Mouse (Mus musculus) MEL (cell line): ENCODE measurements around the gene Eif2b4. TPM values are rescaled to one million over a fixed set of nuclear protein-coding genes. Genes with fewer than 3 reads are reported as not detected.
A peak's percentile ranks its signal among the peaks of the same experiment; 100 is the strongest.

Experiments
- DNase-seq: peaks from one replicate; pipeline ENCODE4 v3.0.0; 2011; ENCODE audit warnings: low read depth, low spot score
- H3K27ac ChIP-seq: 2 replicates; pipeline ENCODE4 v1.5.1; 2012; ENCODE audit warnings: low read depth, mild to moderate bottlenecking, control low read depth, low read length, moderate library complexity; ENCODE audit not compliant: control insufficient read depth
- H3K27me3 ChIP-seq, 2 experiments: fragments of 150-350 bp in 1 of 2; sonication (generic) in 1 of 2; 2 replicates each; pipeline ENCODE4 v1.6.1; 2012; ENCODE audit warnings: low read length in 2 of 2, mild to moderate bottlenecking in 2 of 2, improper control_type of control experiment in 1 of 2, moderate library complexity in 1 of 2; ENCODE audit not compliant: insufficient read depth in 2 of 2, control insufficient read depth in 1 of 2
- H3K36me3 ChIP-seq, 2 experiments: 2 replicates each; pipeline ENCODE4 v1.6.1; 2012 to 2014; ENCODE audit warnings: low read length in 2 of 2, improper control_type of control experiment in 1 of 2, inconsistent platforms in 1 of 2, mild to moderate bottlenecking in 1 of 2; ENCODE audit not compliant: insufficient read depth in 2 of 2, control insufficient read depth in 1 of 2
- H3K4me1 ChIP-seq, 2 experiments: fragments of 150-350 bp in 1 of 2; sonication (generic) in 1 of 2; 2 replicates each; pipeline ENCODE4 v1.6.1; 2012; ENCODE audit warnings: low read length in 2 of 2, improper control_type of control experiment in 1 of 2, mild to moderate bottlenecking in 1 of 2; ENCODE audit not compliant: insufficient read depth in 2 of 2, control insufficient read depth in 1 of 2
- H3K4me3 ChIP-seq, 2 experiments: fragments of 150-350 bp in 1 of 2; sonication (generic) in 1 of 2; 2 replicates each; pipeline ENCODE4 v1.5.1; 2012; ENCODE audit warnings: low read depth in 2 of 2, low read length in 2 of 2, mild to moderate bottlenecking in 2 of 2, moderate library complexity in 2 of 2, control low read depth in 1 of 2, improper control_type of control experiment in 1 of 2; ENCODE audit not compliant: control insufficient read depth in 1 of 2, insufficient read depth in 1 of 2
- H3K79me2 ChIP-seq: 2 replicates; pipeline ENCODE4 v1.6.1; 2012; ENCODE audit warnings: mild to moderate bottlenecking, low read length, moderate library complexity; ENCODE audit not compliant: control insufficient read depth, poor library complexity, insufficient read depth
- H3K9ac ChIP-seq: 2 replicates; pipeline ENCODE4 v1.6.1; 2012; ENCODE audit warnings: low read depth, mild to moderate bottlenecking, control low read depth, low read length, moderate library complexity; ENCODE audit not compliant: control insufficient read depth, poor library complexity, severe bottlenecking
- H3K9me3 ChIP-seq: fragments of 150-350 bp; sonication (generic); replicated peaks from 2 replicates; pipeline ENCODE4 v1.6.1; 2012; ENCODE audit warnings: mild to moderate bottlenecking, low read length, improper control_type of control experiment, moderate library complexity; ENCODE audit not compliant: insufficient read depth
- BHLHE40 ChIP-seq: IDR thresholded peaks from 2 replicates; pipeline ENCODE4 v1.6.1; 2012; ENCODE audit warnings: low read depth, mild to moderate bottlenecking, inconsistent platforms, low read length, improper control_type of control experiment, borderline replicate concordance
- CHD1 ChIP-seq: IDR thresholded peaks from 2 replicates; pipeline ENCODE4 v1.6.1; 2012; ENCODE audit warnings: low read depth, mild to moderate bottlenecking, inconsistent platforms, low read length, improper control_type of control experiment
- CHD2 ChIP-seq: IDR thresholded peaks from 2 replicates; pipeline ENCODE4 v1.6.1; 2011; ENCODE audit warnings: low read length, improper control_type of control experiment
- CTCF ChIP-seq, 3 experiments: IDR thresholded peaks in 2 of 3; conservative IDR thresholded peaks in 1 of 3; 2 replicates each; pipeline ENCODE4 v1.5.1; 2011 to 2012; ENCODE audit warnings: low read length in 3 of 3, low read depth in 2 of 3, mild to moderate bottlenecking in 2 of 3, improper control_type of control experiment in 1 of 3, inconsistent platforms in 1 of 3, mixed read lengths in 1 of 3, moderate library complexity in 1 of 3; ENCODE audit not compliant: control insufficient read depth in 1 of 3, insufficient read depth in 1 of 3, poor library complexity in 1 of 3, severe bottlenecking in 1 of 3
- E2F4 ChIP-seq: IDR thresholded peaks from 2 replicates; pipeline ENCODE4 v1.6.1; 2011; ENCODE audit warnings: low read depth, low read length, improper control_type of control experiment, borderline replicate concordance
- ELF1 ChIP-seq: IDR thresholded peaks from 2 replicates; pipeline ENCODE4 v1.6.1; 2014; ENCODE audit warnings: low read depth, mild to moderate bottlenecking, inconsistent platforms, low read length, improper control_type of control experiment, moderate library complexity
- EP300 ChIP-seq, 2 experiments: IDR thresholded peaks; 2 replicates each; pipeline ENCODE4 v1.6.1; 2011; ENCODE audit warnings: improper control_type of control experiment in 2 of 2, low read length in 2 of 2, low read depth in 1 of 2, mild to moderate bottlenecking in 1 of 2
- ETS1 ChIP-seq: IDR thresholded peaks from 2 replicates; pipeline ENCODE4 v1.6.1; 2012; ENCODE audit warnings: low read depth, mild to moderate bottlenecking, inconsistent platforms, low read length, improper control_type of control experiment, moderate library complexity
- GABPA ChIP-seq: IDR thresholded peaks from 2 replicates; pipeline ENCODE4 v1.6.1; 2012; ENCODE audit warnings: low read depth, mild to moderate bottlenecking, inconsistent platforms, low read length, improper control_type of control experiment, moderate library complexity
- GATA1 ChIP-seq: IDR thresholded peaks from 2 replicates; pipeline ENCODE4 v1.6.1; 2011; ENCODE audit warnings: low read depth, low read length, improper control_type of control experiment
- HCFC1 ChIP-seq: IDR thresholded peaks from 2 replicates; pipeline ENCODE4 v1.6.1; 2012; ENCODE audit warnings: low read depth, mild to moderate bottlenecking, inconsistent platforms, low read length, improper control_type of control experiment, moderate library complexity
- JUND ChIP-seq: IDR thresholded peaks from 2 replicates; pipeline ENCODE4 v1.6.1; 2011; ENCODE audit warnings: low read depth, mild to moderate bottlenecking, improper control_type of control experiment, low read length
- KAT2A ChIP-seq: conservative IDR thresholded peaks from 2 replicates; pipeline ENCODE4 v1.6.1; 2012; ENCODE audit warnings: low read depth, low read length, improper control_type of control experiment, inconsistent platforms
- MAX ChIP-seq: IDR thresholded peaks from 2 replicates; pipeline ENCODE4 v1.6.1; 2011; ENCODE audit warnings: low read length, improper control_type of control experiment
- MAZ ChIP-seq: IDR thresholded peaks from 2 replicates; pipeline ENCODE4 v1.6.1; 2012; ENCODE audit warnings: low read depth, mild to moderate bottlenecking, inconsistent platforms, low read length, improper control_type of control experiment
- MEF2A ChIP-seq: IDR thresholded peaks from 2 replicates; pipeline ENCODE4 v1.6.1; 2014; ENCODE audit warnings: low read depth, mild to moderate bottlenecking, inconsistent platforms, low read length, improper control_type of control experiment; ENCODE audit not compliant: poor library complexity, insufficient replicate concordance, severe bottlenecking; ENCODE audit errors: extremely low read depth
- MXI1 ChIP-seq: IDR thresholded peaks from 2 replicates; pipeline ENCODE4 v1.6.1; 2011; ENCODE audit warnings: mild to moderate bottlenecking, low read depth, low read length, improper control_type of control experiment
- MYB ChIP-seq: IDR thresholded peaks from 2 replicates; pipeline ENCODE4 v1.6.1; 2011; ENCODE audit warnings: mild to moderate bottlenecking, low read depth, low read length, improper control_type of control experiment
- MYC ChIP-seq: IDR thresholded peaks from 2 replicates; pipeline ENCODE4 v1.6.1; 2011; ENCODE audit warnings: low read depth, mild to moderate bottlenecking, low read length, improper control_type of control experiment, moderate library complexity
- NELFE ChIP-seq: IDR thresholded peaks from 2 replicates; pipeline ENCODE4 v1.6.1; 2011; ENCODE audit warnings: low read depth, low read length, improper control_type of control experiment
- NRF1 ChIP-seq: IDR thresholded peaks from 2 replicates; pipeline ENCODE4 v1.6.1; 2014; ENCODE audit warnings: low read depth, mild to moderate bottlenecking, inconsistent platforms, low read length, improper control_type of control experiment, moderate library complexity; ENCODE audit not compliant: poor library complexity, insufficient read depth, severe bottlenecking
- POLR2A ChIP-seq, 2 experiments: IDR thresholded peaks; 2 replicates each; pipeline ENCODE4 v1.6.1; 2011 to 2012; ENCODE audit warnings: low read length in 2 of 2, mild to moderate bottlenecking in 2 of 2, control low read depth in 1 of 2, improper control_type of control experiment in 1 of 2, low read depth in 1 of 2, moderate library complexity in 1 of 2; ENCODE audit not compliant: control insufficient read depth in 1 of 2, insufficient read depth in 1 of 2, poor library complexity in 1 of 2
- POLR2AphosphoS2 ChIP-seq: IDR thresholded peaks from 2 replicates; pipeline ENCODE4 v1.6.1; 2011; ENCODE audit warnings: low read length, improper control_type of control experiment
- POLR2AphosphoS5 ChIP-seq: IDR thresholded peaks from 2 replicates; pipeline ENCODE4 v1.6.1; 2012; ENCODE audit warnings: low read depth, borderline replicate concordance, mild to moderate bottlenecking, inconsistent platforms, low read length, moderate library complexity, mixed read lengths
- RCOR1 ChIP-seq: IDR thresholded peaks from 2 replicates; pipeline ENCODE4 v1.6.1; 2012; ENCODE audit warnings: low read depth, mild to moderate bottlenecking, inconsistent platforms, low read length, improper control_type of control experiment
- SIN3A ChIP-seq: IDR thresholded peaks from 2 replicates; pipeline ENCODE4 v1.6.1; 2012; ENCODE audit warnings: low read length, improper control_type of control experiment, inconsistent platforms
- SMC3 ChIP-seq: IDR thresholded peaks from 2 replicates; pipeline ENCODE4 v1.6.1; 2011; ENCODE audit warnings: low read depth, low read length, improper control_type of control experiment
- TAL1 ChIP-seq: IDR thresholded peaks from 2 replicates; pipeline ENCODE4 v1.6.1; 2012; ENCODE audit warnings: mild to moderate bottlenecking, inconsistent platforms, low read length, moderate library complexity, mixed read lengths
- TBP ChIP-seq: IDR thresholded peaks from 2 replicates; pipeline ENCODE4 v1.8.0; 2011; ENCODE audit warnings: low read depth, low read length, improper control_type of control experiment
- TCF12 ChIP-seq: IDR thresholded peaks from 2 replicates; pipeline ENCODE4 v1.6.1; 2014; ENCODE audit warnings: low read depth, mild to moderate bottlenecking, inconsistent platforms, low read length, improper control_type of control experiment, moderate library complexity
- UBTF ChIP-seq: IDR thresholded peaks from 2 replicates; pipeline ENCODE4 v1.6.1; 2012; ENCODE audit warnings: low read depth, mild to moderate bottlenecking, inconsistent platforms, low read length, improper control_type of control experiment, moderate library complexity, borderline replicate concordance; ENCODE audit not compliant: insufficient read depth
- USF1 ChIP-seq: IDR thresholded peaks from 2 replicates; pipeline ENCODE4 v1.6.1; 2014; ENCODE audit warnings: low read depth, mild to moderate bottlenecking, inconsistent platforms, low read length, improper control_type of control experiment, moderate library complexity
- USF2 ChIP-seq, 2 experiments: IDR thresholded peaks; 2 replicates each; pipeline ENCODE4 v1.6.1; 2011 to 2012; ENCODE audit warnings: improper control_type of control experiment in 2 of 2, low read length in 2 of 2, borderline replicate concordance in 1 of 2, inconsistent platforms in 1 of 2, low read depth in 1 of 2, mild to moderate bottlenecking in 1 of 2; ENCODE audit not compliant: insufficient read depth in 1 of 2
- ZC3H11A ChIP-seq: IDR thresholded peaks from 2 replicates; pipeline ENCODE4 v1.6.1; 2012; ENCODE audit warnings: low read depth, mild to moderate bottlenecking, inconsistent platforms, low read length, improper control_type of control experiment
- ZKSCAN1 ChIP-seq: IDR thresholded peaks from 2 replicates; pipeline ENCODE4 v1.6.1; 2012; ENCODE audit warnings: low read depth, mild to moderate bottlenecking, inconsistent platforms, low read length, improper control_type of control experiment, moderate library complexity
- ZNF384 ChIP-seq: IDR thresholded peaks from 2 replicates; pipeline ENCODE4 v1.6.1; 2012; ENCODE audit warnings: low read depth, mild to moderate bottlenecking, inconsistent platforms, low read length, improper control_type of control experiment
- polyA plus RNA-seq, 2 experiments: library from polyadenylated mRNA; stranded (reverse) in 1 of 2; unstranded in 1 of 2; fragments of >175 nt in 1 of 2; fragments of >200 nt in 1 of 2; gene quantifications; 2 replicates each; pipeline versions ENCODE4 v1.2.1 to v1.2.4; 2012; ENCODE audit warnings: low replicate concordance in 2 of 2, low read depth in 1 of 2; ENCODE audit not compliant: insufficient read length in 2 of 2, insufficient read depth in 1 of 2, missing spikeins in 1 of 2
- total RNA-seq: library from RNA; depleted of rRNA; stranded (reverse); fragments of 300-350 nt; gene quantifications from 2 replicates; pipeline ENCODE4 v1.2.3, GENCODE M21; 2012

Eif2b4 gene
- total and polyA plus RNA-seq, 3 experiments: 151 to 282 TPM; not detected in 1

- Histone ChIP-seq H3K36me3 (peaks cover 8 to 25% of the 10 kb centered on the region in 2 experiments), H3K9ac (peak overlapping the region; percentile 84), H3K9me3 (no peaks in the 10 kb centered on the region), H3K4me3 (peak overlapping the region; percentile 57 to 72), H3K4me1 (peaks cover 8 to 11% of the 10 kb centered on the region in 2 experiments), H3K79me2 (peaks cover 40% of the 10 kb centered on the region), H3K27ac (peak overlapping the region; percentile 84), H3K27me3 (no peaks in the 10 kb centered on the region)
- peak; percentile 94 for DNase-seq
- TF ChIP-seq SIN3A (peak; percentile 89), GABPA (no peak), CHD1 (no peak), E2F4 (no peak), POLR2AphosphoS2 (no peak), KAT2A (no peak), SMC3 (peak; percentile 78), EP300 (IDR thresholded peaks at IDR 0.05; ENCODE audit: low read depth in 1 of 2, low read length in 2 of 2) (no peak), TAL1 (no peak), NRF1 (no peak), ZKSCAN1 (no peak), UBTF (0 out of 2 replicates have a peak, but pooled peaks have one; percentile 17), USF1 (no peak), BHLHE40 (no peak), MAX (peak; percentile 52; the same call in 1 of the 2 replicates), JUND (no peak), TCF12 (no peak; the same call in 1 of the 2 replicates), POLR2AphosphoS5 (no peak; the same call in 1 of the 2 replicates), GATA1 (no peak), TBP (peak; percentile 76), MYC (peak; percentile 90), ETS1 (peak; percentile 42; the same call in 1 of the 2 replicates), CTCF (IDR thresholded peaks at IDR 0.05 in 2 of 3, conservative IDR thresholded peaks at IDR 0.05 in 1 of 3; ENCODE audit: control insufficient read depth in 1 of 3, insufficient read depth in 1 of 3, low read depth in 2 of 3, low read length in 3 of 3, poor library complexity in 1 of 3, severe bottlenecking in 1 of 3) (peak; percentile 75 to 90 (median 85)), ZNF384 (peak; percentile 68), MAZ (0 out of 2 replicates have a peak, but pooled peaks have one; percentile 28), MYB (no peak), ZC3H11A (peak; percentile 72), MXI1 (peak; percentile 76), ELF1 (no peak), POLR2A (IDR thresholded peaks at IDR 0.05; ENCODE audit: control insufficient read depth in 1 of 2, insufficient read depth in 1 of 2, low read depth in 1 of 2, low read length in 2 of 2, poor library complexity in 1 of 2) (0 out of 4 replicates have a peak, but pooled peaks of 1 of the 2 experiments have one; percentile 2), USF2 (IDR thresholded peaks at IDR 0.05; ENCODE audit: borderline replicate concordance in 1 of 2, insufficient read depth in 1 of 2, low read depth in 1 of 2, low read length in 2 of 2) (no peak), CHD2 (no peak), MEF2A (no peak), NELFE (no peak), RCOR1 (no peak), HCFC1 (peak; percentile 73)
Observed at GRCm38 (mm10) chr5:31221304-31221945, 28.2 kb upstream of the Eif2b4 start.
